Mouse (Mus musculus) testis, postnatal 14 days (tissue): ENCODE results near the gene Smarca2.

ENCODE experiments used
- DNase-seq: peaks from one replicate; pipeline ENCODE4 v3.0.0; 2021; ENCODE audit warnings: low spot score

The Smarca2 gene

GRCm38 (mm10) chr19:26747571-26748539 lies 143.0 kb downstream of the Smarca2 start:
- peak; percentile 41 for DNase-seq

DNA sequence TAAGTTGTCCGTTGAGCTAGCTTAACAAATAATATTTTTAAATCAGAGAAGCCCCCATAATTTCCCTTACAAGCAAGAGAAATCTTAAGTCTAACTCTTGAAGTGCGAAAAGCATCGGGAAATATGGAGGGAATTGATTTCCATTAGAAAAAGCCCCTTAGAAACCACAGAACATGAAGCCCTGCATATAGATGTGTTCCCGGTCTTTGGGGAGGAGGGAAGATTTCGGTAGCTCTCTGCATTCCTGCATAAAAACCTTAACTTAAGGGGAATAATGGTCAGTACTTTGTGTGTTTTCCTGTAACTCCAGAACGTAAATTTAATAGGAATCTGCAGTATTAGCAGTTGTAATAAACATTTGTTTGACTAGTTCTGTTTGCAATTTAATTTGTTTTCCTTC lies 143.8 kb downstream of the Smarca2 start:
- no peak for DNase-seq

- no peak for DNase-seq
These were observed 144.7 kb downstream of the Smarca2 start for GRCm38 (mm10) chr19:26749427-26750137.

DNA sequence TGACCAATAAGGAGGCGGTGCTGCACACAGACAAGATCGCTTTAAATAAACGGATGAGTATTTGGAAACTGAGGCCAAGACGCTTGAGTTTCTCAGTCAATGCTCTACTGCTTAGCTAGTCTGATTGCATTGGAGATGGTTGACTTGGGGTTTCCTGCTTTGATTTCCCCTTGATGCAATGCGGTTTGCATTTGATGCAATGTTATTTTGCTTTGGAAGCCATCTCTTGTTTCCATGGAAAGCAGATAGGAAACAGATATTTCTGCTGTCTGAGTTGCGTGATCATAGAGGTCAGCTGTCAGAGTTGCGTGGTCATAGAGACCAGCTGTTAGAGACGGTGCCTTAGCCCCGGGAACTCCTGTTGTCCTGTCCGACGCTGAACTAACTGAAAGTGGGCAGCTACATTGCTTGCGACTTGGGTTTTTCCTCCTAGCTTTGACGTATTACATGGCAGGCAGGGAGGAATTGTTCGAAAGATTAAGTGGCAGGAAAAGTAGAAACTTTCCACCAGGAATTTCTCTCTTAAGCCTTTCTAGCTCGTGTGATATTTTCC lies 147.8 kb downstream of the Smarca2 start:
- DNase-seq: no peak

GRCm38 (mm10) chr19:26753266-26753872 lies 148.5 kb downstream of the Smarca2 start:
- DNase-seq: no peak

DNA sequence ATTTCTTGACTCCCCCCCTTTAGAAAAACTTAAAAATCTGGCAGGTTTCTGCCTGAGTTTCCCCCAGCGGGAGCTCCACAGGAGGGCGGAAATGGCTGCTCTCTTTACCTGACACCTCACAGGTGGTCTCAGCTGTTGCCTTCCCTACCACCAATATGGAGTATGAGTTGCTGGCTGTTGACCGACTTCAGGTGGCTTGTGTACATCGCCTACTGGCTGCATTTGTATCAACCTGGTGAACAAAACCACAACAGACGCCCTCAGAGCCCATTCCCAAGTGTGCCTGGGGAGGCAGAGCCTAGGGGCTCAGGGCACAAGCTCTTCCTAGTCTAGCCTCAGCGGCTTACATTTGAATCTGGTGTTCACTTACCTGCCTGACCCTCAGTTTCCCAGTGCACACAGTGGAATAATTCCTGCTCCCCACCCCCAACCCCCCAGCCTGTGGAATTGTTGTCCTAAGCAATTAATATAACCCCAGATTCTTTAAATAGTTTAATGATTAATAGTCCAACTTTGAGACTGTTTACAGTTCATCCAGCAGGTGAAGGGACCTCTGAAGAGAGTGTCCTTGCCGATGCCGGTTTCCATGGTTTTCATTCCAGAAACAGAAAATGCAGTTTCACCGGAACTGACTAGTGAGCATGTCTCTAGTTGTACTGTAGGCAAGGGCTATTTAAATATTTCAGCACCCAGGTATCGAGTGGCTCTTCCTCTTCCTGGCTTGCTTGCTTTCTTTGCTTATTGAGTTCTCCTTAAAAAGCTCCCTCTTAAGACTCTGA lies 149.4 kb downstream of the Smarca2 start:
- no peak for DNase-seq

DNA sequence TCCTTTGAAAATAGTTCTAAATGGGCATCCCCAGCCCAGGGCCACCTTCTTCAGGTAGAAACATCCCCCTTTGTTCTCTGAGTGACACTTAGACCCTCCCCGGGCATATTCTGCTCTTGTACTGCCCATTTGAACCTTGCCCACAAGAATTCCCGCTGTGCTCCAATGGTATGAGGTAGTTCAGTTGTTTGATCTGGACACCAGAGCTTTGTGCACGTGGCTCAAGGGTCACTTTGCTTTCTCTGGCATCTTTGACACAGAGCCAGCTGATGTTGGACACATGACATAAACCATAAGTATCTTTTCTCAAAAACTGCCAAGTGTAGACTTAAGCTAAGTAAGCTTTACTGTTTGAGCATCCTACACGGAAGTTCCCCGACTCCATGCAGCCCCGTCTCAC lies 151.1 kb downstream of the Smarca2 start:
- DNase-seq: no peak

DNA sequence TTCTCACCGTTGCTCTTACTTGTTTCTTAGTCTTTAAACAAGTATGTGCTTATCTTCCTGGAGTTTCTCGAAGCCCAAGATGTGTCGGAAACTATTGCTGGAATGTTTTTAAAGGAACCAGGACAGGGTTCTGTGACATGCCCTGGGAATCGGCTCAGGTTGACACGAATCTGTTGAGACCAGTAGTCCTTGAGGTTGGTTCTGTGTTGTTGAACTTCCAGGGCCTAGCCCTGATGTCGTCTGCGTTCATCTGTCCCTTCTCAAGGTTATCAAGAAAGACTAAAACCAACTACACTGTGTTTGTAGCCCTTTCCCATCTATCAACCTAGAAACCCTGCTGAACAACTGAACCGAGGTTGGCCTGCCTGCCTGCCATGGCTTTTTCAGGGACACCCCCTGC lies 151.5 kb downstream of the Smarca2 start:
- DNase-seq: no peak

DNA sequence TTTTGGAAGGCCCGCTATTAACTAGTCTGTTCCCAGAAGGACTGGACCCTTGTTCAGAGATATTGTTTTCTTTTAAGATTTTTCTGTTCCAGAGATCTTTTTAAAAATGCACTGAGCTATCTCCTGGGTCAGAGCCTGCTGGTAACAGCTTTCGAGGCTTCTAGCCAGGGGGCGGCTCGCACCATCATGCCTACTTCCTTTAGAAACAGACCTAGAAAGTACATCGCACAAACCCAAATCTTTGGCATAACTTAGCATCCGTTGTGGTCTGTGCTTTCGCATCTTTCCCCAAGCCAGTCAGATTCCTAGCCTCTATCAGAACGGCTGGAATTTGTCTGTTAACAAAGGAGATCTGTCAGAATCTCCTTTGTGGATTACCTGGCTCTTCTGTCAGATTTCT lies 153.3 kb downstream of the Smarca2 start:
- no peak for DNase-seq

GRCm38 (mm10) chr19:26758620-26759019 lies 153.8 kb downstream of the Smarca2 start:
- no peak for DNase-seq

- DNase-seq: no peak
These were observed 154.4 kb downstream of the Smarca2 start for GRCm38 (mm10) chr19:26759295-26759694.

GRCm38 (mm10) chr19:26761257-26761656 lies 156.4 kb downstream of the Smarca2 start:
- DNase-seq: no peak

GRCm38 (mm10) chr19:26765483-26765882 lies 160.6 kb downstream of the Smarca2 start:
- DNase-seq: no peak

DNA sequence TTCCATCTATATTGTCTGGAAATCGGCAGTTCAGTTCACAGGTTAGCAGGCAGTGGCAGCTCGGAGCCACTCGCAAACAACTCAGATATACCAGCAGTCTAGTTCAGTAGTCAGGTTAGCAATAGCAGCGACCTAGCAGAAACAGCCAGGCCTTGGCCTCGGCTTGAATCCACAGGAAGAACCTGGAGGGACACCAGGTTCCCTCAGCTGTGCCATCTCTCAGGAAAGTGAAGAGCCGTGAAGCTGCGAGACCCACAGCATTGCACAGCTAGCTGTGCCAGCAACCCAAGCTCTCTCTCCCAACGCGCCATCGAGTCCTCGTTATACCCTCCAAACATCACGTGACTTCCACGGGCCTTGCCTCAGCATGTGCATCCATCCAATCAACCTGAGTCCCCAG lies 162.6 kb downstream of the Smarca2 start:
- no peak for DNase-seq

DNA sequence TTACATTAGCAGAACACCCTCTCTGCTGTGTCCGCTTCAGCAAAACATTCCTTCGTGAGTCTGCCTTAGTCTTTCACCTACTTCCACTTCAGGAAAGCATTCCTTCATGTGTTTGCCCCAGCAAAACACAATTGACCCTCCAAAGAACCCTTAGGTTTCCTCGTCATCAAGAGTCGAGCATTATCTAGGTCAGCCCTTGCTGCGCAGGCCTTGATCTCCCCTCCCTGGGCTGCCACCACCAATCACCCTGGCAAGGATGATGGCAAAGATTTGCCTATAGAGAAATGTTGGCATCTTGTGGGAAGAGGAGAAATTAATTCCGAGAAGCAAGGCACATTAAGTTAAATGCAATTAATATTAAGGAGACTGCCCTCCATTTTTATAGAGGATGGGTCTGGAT lies 163.1 kb downstream of the Smarca2 start:
- DNase-seq: no peak

GRCm38 (mm10) chr19:26768846-26769245 lies 164.0 kb downstream of the Smarca2 start:
- DNase-seq: no peak

- no peak for DNase-seq
These were observed 165.0 kb downstream of the Smarca2 start for GRCm38 (mm10) chr19:26769609-26770500.

DNA sequence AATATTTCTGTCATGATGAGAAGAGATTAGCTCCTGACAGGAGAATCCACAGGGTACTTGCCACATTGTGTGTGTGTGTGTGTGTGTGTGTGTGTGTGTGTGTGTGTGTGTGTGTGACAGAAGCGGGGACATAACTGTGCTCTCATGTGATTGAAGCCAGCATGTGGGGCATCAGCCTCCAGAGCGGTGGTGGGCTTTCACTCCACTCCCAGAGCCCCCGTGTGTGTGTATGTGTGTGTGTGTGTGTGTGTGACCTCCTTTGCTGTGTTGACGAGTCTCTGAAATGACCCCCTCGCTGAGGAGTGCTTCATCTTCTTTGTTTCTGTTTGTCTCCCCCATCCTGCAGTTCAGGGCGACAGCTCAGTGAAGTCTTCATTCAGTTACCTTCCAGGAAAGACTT lies 165.7 kb downstream of the Smarca2 start:
- no peak for DNase-seq

DNA sequence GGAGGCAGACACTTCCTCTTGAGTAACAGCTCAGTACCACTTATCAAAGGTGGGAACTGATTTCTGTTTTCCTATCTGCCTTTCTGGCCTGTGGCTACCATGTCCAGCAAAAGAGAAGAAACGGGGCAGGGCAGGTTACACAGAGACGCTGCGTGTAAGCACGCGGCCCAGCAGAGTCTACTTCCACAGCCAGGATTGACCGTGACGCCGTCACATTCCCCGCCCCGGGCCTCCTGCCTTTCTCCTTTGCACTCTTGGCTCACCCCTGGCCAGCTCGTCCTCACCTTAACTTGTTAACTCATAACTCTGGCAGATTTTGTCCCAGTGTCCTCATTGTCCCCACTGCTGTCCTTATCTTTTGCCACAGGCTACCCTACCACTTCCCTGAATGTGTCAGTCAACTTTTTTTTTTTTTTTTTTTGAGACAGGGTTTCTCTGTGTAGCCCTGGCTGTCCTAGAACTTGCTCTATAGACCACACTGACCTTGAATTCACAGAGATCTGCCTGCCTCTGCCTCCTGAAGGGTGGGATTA lies 167.3 kb downstream of the Smarca2 start:
- no peak for DNase-seq
